Mouse (Mus musculus) cerebellum, adult 2 months (tissue): ENCODE measurements at regions not wholly inside any gene's neighbourhood (a gene's known extent, or its start where the extent isn't known, plus 50 kb on each side); places are given as distances from the start of the nearest gene placed in this dataset.

Experiments used
- DNase-seq, 2 experiments: peaks; one replicate each; pipeline ENCODE4 v3.0.0; 2021
- H3K27ac ChIP-seq: fragments of 200-500 bp; 2 replicates; pipeline ENCODE4 v1.5.1; 2012; ENCODE audit warnings: low read length, control low read depth, inconsistent platforms; ENCODE audit not compliant: insufficient read depth
- H3K27me3 ChIP-seq: fragments of 200-500 bp; 2 replicates; pipeline ENCODE4 v1.6.1; 2012; ENCODE audit warnings: inconsistent platforms, mild to moderate bottlenecking, low read length, moderate library complexity; ENCODE audit not compliant: control insufficient read depth, insufficient read depth
- H3K4me1 ChIP-seq: fragments of 200-500 bp; 2 replicates; pipeline ENCODE4 v1.6.1; 2011; ENCODE audit warnings: low read length; ENCODE audit not compliant: control insufficient read depth, insufficient read depth
- H3K4me3 ChIP-seq: fragments of 200-500 bp; replicated peaks from 2 replicates; pipeline ENCODE3; 2011; ENCODE audit warnings: mild to moderate bottlenecking, low read depth, low read length, control low read depth; ENCODE audit not compliant: insufficient read depth
- CTCF ChIP-seq: fragments of 200-500 bp; IDR thresholded peaks from 2 replicates; pipeline ENCODE4 v1.5.1; 2011; ENCODE audit warnings: low read depth, mild to moderate bottlenecking, control low read depth, low read length, moderate library complexity, borderline replicate concordance; ENCODE audit not compliant: insufficient read depth
- POLR2A ChIP-seq: fragments of 200-500 bp; IDR thresholded peaks from 2 replicates; pipeline ENCODE4 v1.6.1; 2011; ENCODE audit warnings: low read length, control low read depth, borderline replicate concordance; ENCODE audit not compliant: insufficient read depth
- WGBS: fragments of 180-500 bp; shearing (Covaris S2); methylation state at CpG from one replicate; pipeline ENCODE4 v1.1.7; 2018; 5-methylcytosine and 5-hydroxymethylcytosine counted together

DNA sequence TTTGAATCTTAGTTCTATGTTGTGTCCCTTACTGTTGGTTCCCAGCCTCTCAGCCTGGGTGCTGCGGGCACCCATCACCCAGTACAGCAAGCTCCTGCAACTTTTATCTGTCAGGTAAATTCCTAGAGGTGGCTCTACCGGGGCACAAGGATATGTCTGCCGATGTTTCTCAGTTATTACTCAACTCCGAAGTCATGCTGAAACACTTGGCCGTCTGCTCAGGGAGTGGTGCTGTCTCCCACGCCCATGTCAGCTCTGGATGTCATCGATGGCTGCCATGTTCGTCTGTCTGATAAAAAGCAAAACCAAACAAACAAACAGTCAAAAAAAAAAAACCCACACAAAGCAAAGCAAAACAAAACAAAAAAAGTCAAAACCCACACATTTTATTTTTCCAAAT is 171.4 kb downstream of the Bmp7 start:
- TF ChIP-seq POLR2A: no peak
- TF ChIP-seq CTCF: no peak
- H3K27ac ChIP-seq: no peak overlapping the region
- WGBS: 74% methylated on average over 8 of the region's 8 CpGs
- no peak for DNase-seq
- H3K27me3 ChIP-seq: peaks cover 3% of the 10 kb centered on the region; the same call in 1 of the 2 replicates
- H3K4me3 ChIP-seq: no peak overlapping the region
- no peaks in the 10 kb centered on the region for H3K4me1 ChIP-seq

DNA sequence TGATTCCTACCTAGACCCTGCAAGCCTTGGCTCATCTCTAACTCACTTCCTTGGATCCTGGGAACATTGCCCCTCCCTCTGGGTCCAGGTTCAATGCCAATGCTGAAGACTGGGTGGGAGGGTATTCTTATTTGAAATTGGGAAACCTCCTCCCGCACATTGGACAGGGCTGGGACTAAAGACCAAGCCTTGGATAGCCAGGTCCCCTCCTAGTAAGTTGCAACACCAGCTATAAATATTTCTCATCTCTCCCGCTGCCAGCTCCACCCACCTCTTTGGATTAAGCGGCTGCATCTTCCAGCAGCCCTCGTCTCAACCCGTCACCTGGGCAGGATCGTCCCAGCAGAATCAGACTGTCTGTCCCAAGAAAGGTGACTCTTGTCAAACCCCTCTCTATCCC is 170.1 kb downstream of the Bmp7 start:
- no peak for DNase-seq
- H3K4me3 ChIP-seq: no peak overlapping the region
- peaks cover 1% of the 10 kb centered on the region; the same call in 1 of the 2 replicates for H3K27me3 ChIP-seq
- no peak for TF ChIP-seq CTCF
- TF ChIP-seq POLR2A: no peak
- H3K4me1 ChIP-seq: no peaks in the 10 kb centered on the region
- WGBS: 70% methylated on average over 6 of the region's 6 CpGs
- no peak overlapping the region for H3K27ac ChIP-seq

DNA sequence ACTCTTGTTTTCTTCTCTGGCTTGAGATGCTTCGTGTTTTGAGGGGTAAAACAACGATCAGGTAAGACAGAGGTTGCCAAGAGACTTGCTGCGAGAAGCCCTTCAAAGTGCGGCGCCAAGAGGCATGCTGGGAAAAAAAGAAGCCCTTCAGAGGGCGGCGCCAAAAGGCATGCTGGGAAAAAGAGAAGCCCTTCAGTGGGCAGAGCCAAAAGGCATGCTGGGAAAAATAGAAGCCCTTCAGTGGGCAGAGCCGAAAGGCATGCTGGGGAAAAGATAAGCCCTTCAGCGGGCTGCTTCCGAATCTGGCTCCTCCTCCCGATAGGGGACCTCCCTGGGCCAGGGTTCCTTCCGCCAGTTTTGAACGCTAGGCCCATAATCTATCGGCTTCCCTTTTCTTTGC is 169.5 kb downstream of the Bmp7 start:
- H3K27me3 ChIP-seq: peaks cover 1% of the 10 kb centered on the region; the same call in 1 of the 2 replicates
- WGBS: 72% methylated on average over 14 of the region's 14 CpGs
- no peak overlapping the region for H3K4me3 ChIP-seq
- H3K4me1 ChIP-seq: no peaks in the 10 kb centered on the region
- no peak overlapping the region for H3K27ac ChIP-seq
- DNase-seq: no peak
- TF ChIP-seq POLR2A: no peak
- no peak for TF ChIP-seq CTCF

DNA sequence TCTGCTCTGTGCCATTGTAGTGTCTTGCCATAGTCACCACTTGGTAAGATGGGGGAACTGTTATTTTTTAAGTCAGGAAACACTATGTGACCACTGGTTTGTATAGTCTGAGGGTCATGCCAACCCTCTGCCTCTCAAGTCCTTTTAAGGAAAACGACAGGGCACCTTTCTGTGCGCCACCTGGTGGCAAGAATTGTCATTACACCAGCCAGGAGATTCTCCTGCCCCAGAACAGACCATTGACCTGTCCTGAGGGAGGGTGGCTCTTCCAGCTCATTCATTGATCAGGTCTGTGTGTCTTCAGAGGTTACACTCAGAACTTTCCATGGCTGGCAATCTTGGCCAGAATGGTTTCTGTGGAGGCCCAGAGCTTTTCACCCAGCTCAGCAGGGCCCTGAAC is 166.9 kb downstream of the Bmp7 start:
- WGBS: 0% methylated on average over 2 of the region's 2 CpGs
- Histone ChIP-seq H3K4me1 (no peaks in the 10 kb centered on the region), H3K4me3 (no peak overlapping the region), H3K27me3 (peaks cover 1% of the 10 kb centered on the region; the same call in 1 of the 2 replicates), H3K27ac (no peak overlapping the region)
- TF ChIP-seq POLR2A (no peak), CTCF (peak; percentile 66)
- peak; percentile 11 to 41 for DNase-seq

DNA sequence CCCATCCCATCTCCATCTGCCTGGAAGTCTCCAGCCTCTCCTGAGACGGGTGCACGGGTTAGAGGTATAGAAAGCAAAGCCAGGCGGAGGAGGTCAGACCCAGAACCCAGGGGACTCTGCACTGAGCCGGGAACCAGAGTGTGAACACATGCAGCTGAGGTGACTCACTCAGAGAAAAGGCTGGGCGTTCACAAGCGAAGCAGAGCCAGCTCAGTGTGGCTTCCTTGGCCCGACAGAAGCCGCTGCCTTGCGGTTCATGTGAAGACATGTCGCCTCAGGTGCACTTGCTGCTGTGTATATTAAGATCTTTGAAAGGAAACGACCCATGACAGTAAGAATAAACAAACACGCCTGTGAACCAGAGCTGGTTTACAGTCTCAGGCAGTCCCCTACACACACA is 163.6 kb downstream of the Bmp7 start:
- DNase-seq: no peak
- Histone ChIP-seq H3K27ac (no peak overlapping the region), H3K27me3 (no peaks in the 10 kb centered on the region; the same call in 1 of the 2 replicates), H3K4me1 (no peaks in the 10 kb centered on the region), H3K4me3 (no peak overlapping the region)
- WGBS: 63% methylated on average over 12 of the region's 12 CpGs
- TF ChIP-seq CTCF: no peak
- TF ChIP-seq POLR2A: no peak

DNA sequence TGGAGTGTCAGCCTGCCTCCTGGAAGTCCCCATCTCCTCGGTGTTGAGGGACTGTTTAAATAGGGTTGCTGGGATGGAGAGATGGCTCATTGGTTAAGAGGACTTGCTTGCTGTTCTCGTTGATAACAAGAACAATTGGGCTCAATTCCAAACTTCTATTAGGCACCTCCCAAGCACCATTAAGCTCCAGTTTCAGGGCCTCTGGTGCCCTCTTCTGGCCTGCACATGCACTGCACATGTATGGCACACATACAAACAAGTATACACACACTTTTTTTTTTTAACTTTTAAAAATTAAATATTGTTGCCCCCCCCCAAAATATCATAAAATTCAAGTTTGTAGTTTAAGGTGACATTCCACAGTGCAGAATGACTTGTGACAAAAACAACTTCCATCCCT is 162.3 kb downstream of the Bmp7 start:
- no peak for DNase-seq
- TF ChIP-seq CTCF (no peak), POLR2A (no peak)
- H3K27me3 ChIP-seq: no peaks in the 10 kb centered on the region; the same call in 1 of the 2 replicates
- WGBS: 41% methylated on average over 2 of the region's 2 CpGs
- H3K27ac ChIP-seq: no peak overlapping the region
- no peak overlapping the region for H3K4me3 ChIP-seq
- H3K4me1 ChIP-seq: no peaks in the 10 kb centered on the region

DNA sequence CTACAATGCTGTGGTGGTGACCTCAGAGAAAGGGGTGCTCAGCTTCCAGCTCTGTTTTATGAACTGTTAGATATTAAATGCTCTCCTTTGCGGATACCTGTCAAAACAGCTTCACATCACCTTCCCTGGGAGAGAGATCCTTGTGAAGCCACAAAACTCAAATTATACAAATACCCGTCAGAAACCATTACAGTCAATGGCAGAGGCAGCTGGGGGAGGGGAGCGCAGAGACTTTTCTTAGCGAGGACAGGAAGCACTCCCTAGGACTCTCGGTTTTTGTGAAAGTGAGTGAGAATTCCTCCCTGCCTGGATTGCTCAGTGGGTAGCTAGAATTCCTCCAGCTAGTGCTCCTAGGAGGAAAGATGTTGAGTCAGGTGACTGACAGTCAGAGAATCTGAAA is 161.0 kb downstream of the Bmp7 start:
- Histone ChIP-seq H3K27me3 (no peaks in the 10 kb centered on the region; the same call in 1 of the 2 replicates), H3K4me1 (no peaks in the 10 kb centered on the region), H3K4me3 (no peak overlapping the region), H3K27ac (no peak overlapping the region)
- WGBS: 31% methylated on average over 5 of the region's 5 CpGs
- TF ChIP-seq POLR2A: no peak
- TF ChIP-seq CTCF: no peak
- DNase-seq: no peak

DNA sequence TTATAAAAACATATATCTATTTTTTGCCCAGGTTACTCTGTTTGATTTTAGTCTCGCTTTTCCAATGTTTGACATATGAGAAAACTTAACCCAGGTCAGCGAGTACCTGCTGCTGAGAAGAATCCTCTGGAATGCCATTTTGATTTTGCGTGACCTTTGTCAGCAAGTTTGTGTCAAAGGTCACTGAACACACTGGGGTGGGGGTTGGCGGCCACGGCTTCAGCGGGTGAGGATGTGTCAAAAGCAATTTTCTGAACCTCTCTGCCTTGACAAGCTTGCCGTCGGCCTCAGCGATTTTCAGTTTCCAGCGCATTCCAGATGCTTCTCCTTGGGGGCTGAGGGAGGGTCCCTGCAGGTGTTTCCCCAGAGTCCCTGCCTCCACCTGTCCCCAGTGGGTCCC is 157.4 kb downstream of the Bmp7 start:
- 30% methylated on average over 10 of the region's 10 CpGs for WGBS
- TF ChIP-seq CTCF: no peak
- no peak for TF ChIP-seq POLR2A

DNA sequence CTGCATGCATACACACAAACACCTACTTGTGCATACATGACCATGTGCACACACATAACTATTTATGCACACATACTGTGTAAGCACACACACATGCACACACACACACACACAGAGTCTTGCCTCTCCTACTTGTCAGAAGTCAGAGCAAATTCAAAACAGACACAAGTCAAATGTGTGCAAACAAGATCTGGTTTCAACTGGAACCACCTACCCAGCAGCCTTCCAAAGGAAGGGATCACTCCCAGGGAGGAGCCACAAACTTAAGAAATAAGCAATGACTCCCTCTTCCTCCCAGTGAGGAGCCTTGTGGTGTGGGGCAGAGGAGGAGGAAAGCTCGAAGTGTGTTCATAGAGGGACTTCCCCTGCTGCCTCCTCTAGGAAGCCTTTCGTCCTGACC is 153.8 kb downstream of the Bmp7 start:
- Histone ChIP-seq H3K27me3 (no peaks in the 10 kb centered on the region; the same call in 1 of the 2 replicates), H3K4me3 (no peak overlapping the region), H3K27ac (no peak overlapping the region), H3K4me1 (no peaks in the 10 kb centered on the region)
- no peak for DNase-seq
- 24% methylated on average over 2 of the region's 2 CpGs for WGBS
- TF ChIP-seq POLR2A: no peak
- TF ChIP-seq CTCF: no peak

More for the DNA sequence above, 157.4 kb downstream of the Bmp7 start:
- Histone ChIP-seq H3K27me3 (no peaks in the 10 kb centered on the region; the same call in 1 of the 2 replicates), H3K4me1 (no peaks in the 10 kb centered on the region), H3K4me3 (no peak overlapping the region), H3K27ac (no peak overlapping the region)
- DNase-seq: no peak
